Mouse (Mus musculus): ENCODE results near the gene Yaf2.
A peak's percentile ranks its signal among the peaks of the same experiment; 100 is the strongest.
"Not testable (repeated sequence)": the region's sequence is repeated elsewhere in the genome, so short reads cannot be mapped to it uniquely, and the experiment has no call there.

Gene Yaf2

DNA sequence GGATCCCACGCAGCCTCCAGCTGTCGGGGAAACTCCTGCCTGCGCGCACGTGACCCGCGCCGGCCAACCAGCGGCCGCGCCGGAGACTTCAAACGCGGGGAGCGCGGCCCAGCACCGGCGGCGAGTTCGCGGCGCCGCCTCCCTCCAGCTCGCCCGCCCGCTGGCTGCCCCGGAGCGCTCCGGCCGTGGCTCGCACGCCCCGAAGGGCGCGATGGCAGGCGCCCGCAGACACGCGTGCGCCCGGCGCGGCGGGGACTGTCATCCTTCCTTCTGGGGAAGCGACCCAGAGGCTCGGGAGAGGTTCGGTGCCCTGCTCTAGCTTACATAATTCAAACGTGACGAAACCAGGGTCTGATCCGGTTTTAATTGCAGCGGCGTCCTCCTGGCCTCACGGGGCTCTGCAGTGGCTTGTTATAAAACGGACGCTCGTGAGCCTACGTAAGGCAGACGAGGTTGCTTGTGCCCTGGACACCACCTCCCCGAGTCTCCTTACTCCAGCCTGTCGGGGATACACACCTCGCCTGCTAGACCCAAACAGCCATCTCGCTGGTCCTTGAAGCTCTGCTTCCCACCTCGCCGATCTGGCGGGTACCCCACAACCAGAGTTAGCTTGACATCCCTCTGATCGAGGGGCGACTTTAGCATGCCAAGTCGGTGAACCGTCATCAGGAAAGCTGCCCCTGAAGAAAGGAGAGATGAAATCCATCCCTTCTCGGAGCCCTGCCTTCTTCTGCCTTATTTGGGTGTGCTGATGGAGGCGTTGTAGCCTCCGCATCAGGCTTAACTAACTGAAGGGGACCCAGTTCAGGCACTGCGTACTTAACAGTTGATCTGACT is at the start of gene Yaf2:
Gene Yaf2 (minus strand): TSS at position 11 of the 837 bp plus-strand sequence.
- DNase-seq, result peak; percentile 87 to 94

DNA sequence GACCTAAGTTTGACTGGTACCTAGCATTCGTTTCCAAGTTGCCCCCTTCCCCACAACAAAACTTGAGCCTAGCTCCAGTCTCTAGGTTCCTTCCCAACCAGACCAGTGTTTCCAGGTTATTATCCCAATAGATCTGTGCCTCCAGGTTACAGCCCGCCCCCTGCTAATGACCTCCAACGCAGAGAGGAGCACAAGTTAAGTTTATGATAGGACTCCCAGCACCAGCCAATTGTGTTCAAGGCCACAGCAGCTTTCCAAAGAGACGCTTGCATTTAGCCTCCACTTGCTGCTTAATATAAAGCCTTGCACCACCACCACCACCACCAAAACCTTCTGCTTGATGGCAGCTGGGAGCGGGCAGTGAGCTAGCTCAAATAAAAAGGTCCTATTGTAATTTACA is 44.6 kb upstream of the Yaf2 start:
- no peak for DNase-seq

DNA sequence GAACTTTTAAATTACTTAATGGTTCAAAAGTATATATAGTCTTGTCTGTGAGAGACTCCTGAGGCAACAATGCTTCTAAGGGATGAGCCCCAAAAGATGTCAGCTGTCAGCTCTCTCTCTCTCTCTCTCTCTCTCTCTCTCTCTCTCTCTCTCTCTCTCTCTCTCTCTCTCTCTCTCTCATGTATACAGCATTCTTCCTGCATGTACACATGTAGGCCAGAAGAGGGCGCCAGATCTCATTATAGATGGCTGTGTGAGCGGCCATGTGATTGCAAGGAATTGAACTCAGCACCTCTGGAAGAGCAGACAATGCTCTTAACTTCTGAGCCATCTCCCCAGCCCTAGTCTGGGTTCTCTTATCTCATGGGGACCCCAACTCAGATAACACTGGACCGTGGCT is 42.4 kb upstream of the Yaf2 start:
- DNase-seq, result no peak

DNA sequence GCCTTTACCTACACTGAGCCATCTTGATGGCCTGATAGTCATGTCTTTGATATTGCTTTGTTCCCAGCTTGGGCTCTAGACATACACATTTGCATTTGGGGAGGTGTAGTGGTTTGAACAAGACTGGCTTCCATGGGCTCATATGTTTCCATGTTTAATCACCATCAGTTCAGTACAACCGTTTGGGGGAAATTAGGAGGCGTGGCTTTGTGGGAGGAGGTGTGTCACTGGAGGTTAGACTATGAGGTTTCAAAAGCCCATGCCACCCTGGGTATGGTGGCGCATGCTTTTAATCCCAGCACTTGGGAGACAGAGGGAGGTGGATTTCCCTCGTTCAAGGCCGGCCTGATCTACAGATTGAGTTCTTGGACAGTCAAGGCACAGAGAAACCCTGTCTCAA is 39.0 kb upstream of the Yaf2 start:
- no peak for DNase-seq

DNA sequence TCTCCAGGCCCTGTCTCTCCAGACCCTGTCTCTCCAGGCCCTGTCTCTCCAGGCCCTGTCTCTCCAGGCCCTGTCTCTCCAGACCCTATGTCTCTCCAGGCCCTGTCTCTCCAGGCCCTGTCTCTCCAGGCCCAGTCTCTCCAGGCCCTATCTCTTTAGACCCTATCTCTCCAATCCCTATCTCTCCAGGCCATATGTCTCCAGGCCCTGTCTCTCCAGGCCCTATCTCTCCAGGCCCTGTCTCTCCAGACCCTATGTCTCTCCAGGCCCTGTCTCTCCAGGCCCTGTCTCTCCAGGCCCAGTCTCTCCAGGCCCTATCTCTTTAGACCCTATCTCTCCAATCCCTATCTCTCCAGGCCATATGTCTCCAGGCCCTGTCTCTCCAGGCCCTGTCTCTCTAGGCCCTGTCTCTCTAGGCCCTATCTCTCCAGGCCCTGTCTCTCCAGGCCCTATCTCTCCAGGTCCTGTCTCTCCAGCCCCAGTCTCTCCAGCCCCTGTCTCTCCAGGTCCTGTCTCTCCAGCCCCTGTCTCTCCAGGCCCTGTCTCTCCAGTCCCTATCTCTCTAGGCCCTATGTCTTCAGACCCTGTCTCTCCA is 35.9 kb upstream of the Yaf2 start:
- DNase-seq, result not testable (repeated sequence)

DNA sequence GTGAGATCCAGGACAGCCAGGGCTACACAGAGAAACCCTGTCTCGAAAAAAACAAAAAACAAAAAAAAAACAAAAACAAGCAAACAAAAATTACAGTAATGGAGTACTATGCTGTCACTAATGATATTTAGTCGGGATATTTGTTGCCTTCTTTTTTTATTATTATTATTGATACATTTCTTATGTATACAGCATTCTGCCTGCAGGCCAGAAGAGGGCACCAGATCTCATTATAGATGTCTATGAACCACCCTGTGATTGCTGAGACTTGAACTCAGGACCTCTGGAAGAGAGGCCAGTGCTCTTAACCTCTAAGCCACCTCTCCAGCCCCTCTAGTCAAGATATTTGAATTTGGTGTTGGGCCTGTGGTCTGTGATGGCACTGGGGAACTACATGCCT is 35.1 kb upstream of the Yaf2 start:
- DNase-seq, result no peak

DNA sequence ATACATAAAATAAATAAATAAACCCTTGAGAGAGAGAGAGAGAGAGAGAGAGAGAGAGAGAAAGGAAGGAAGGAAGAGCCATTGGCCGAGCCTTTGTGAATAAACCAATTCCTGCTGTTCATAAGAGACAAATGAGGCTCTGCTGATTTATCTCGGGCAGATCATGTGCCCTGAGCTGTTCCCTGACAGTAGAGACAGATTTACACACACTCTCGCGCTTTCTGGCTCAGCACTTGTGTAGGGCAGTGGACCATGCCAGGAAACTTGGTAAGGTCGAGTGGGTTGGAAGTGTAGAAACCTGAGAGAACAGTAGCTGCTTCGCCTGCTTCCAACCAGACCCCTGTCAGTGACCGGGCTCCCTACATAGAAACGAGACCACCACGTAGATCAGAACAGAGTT is 31.8 kb upstream of the Yaf2 start:
- DNase-seq, result peak in 1 of 2 experiments; percentile 23

DNA sequence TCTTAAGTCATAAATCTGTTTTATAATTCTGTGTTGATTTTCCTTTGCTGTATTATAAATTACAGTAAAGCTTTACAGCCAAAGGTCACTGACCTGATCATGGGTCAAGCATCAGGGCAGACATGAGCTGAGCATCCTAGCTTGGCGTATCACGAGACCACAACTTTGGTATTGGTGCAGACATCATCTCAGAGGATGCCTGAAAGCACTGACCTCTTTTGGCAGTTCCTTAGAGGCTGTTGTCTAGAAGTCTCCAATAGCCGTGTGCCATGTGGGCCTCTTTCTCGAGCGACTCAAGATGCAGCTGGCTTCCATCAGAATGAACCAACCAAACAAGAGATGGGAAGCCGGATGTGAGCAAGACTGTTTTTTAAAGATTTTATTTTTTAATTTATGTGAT is 28.8 kb upstream of the Yaf2 start:
- no peak for DNase-seq

DNA sequence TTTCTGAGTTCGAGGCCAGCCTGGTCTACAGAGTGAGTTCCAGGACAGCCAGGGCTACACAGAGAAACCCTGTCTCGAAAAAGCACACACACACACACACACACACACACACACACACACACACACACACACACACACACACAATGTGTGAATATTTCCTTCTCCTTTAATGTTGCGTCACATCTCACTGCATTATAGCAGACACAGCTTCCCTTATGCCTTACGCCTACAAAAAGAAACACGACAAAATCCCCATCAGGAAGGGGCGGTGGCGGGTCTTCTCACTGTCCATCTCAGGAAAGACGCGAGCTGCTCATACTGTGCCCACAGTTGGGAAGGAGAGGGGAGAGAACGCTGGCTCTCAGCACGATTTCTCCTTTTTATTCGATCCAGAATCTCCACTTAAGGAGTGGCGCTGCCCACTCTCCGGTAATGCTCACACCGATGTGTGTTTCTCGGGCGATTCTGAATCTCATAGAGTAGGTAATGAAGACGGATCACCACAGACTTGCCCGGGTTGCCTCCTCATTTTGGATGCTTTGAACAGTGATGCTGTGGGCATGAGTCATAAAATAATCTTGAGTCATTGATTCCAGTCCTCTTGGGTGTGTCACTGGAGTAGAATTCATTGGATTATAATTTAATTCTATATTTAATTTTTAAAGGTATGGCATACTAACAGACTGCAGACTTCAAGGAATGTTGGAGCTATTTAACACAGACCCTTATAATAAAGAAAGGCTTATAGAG is 21.8 kb upstream of the Yaf2 start:
- no peak for DNase-seq

DNA sequence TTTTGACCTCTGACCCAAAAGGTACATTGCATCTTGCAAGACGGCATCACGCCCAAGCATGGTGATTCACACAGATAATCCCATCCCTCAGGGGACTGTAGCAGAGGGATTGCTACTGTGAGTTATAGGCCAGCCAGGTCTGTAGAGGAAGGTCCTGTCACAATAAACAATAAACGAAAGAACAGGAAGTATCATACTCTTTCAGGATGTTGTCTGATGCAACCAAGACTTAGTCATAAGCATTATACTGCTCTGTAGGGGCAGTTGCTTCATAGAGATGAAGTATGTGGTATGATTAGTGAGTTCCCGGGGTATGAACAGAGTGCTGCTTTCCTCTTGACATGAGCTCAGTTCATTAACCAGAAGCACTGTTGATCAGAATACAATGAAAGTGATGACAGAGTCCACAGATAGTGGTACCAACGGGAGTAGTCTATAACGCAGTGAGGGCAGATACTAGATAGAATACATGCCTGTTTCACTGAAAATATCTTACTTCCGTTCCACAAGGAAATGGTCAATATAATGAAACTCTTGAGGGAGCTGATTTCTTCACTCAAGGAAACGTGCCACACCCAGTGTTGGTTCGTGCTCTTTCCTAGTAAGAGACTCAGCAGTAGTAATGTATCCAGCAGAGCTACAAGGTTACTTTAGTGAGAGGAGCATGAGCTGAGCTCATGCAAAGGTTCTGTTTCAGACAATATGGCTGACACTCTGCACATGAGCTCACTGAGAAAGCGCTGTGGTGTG is 4.1 kb upstream of the Yaf2 start:
- DNase-seq, result no peak

DNA sequence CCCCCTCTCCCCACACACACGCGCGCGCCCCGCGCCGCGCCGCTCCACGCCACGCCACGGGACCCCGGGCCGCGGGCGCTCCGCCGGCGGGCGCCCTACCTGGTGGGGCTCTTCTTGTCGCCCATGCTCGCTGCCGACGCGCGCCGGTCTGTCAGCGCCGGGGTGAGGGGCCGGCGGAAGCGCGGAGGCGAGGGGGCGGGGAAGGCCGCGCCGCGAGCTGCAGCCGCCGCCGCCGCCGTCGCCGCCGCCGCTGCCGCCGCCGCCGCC is 144 bp downstream of the Yaf2 start:
- DNase-seq, result no peak

DNA sequence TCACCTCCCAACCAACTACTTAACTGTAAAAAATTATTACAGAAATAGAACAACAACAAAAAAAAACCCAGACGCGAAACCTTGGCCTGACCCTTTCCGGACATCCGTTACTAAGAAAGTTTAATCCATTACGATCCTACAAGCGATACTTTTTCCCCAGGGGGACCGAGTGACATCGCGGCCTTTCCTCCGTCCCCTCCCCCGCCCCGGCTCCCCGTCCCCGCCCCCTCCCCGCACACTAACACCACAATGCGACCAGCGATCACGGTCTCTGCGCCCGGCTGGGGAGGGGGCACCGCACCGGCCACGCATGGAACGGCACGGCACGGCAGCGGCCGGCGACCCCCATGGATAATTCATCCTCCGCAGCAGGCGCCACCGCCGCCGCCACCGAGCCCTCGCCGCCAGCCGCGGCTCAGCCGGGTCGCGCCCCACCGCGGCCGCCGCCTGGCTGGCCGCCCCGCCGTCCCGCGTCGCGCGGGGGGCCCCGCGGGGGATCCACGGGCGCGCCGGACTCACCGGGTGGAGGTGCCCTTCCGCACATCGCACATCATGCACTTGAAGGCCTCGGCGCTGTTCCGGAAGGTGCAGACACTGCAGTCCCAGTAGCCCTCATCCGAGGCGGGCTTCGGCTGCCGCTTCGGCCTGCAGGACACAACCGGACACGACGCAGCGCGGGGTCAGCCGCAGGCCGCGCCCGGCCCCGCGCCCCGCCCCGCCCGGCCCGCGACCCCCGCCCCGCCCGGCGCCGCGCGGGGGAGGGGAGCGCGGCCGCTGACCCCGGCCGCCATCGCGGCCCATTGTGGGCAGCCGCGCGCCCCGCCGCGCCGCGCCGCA is 696 bp downstream of the Yaf2 start:
- DNase-seq, result peak; percentile 64 to 72

DNA sequence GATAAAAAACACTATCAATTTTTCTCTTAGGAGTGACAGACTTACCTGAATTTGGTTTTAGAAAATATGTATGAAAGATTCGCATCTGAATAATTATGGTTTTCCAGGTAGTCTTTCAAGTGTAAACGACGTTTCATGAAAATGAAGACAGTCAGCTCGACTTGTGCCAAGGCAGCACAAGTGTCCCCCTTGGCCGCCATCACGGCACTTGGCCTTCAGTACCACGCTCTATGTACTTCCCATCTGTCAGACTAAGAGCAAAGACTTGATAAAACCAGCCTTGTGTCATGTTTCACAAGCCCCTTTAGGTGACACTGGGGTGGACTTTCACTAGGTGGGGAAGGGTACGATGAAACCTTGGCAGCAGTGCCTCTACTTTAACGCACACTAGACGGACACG is 5.5 kb downstream of the Yaf2 start:
- DNase-seq, result no peak

DNA sequence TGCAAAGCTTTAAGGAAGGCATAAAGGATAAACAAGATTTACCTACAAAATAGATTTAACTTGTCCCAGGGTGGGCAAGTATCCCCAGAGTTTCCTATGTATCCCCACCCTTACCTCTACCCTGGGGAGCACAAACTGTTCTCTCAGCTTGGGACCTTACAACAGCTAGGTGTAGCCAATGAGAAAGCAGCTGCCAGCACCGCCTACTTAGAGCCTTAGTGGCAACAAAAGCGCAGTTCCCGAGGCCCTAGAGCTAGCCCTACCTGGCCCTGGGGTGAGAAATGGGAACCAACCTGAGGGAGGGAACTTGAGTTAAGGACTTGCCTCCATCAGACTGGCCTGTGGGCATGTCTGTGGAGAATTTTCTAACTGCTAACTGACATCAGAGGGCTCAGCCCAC is 9.5 kb downstream of the Yaf2 start:
- no peak for DNase-seq

DNA sequence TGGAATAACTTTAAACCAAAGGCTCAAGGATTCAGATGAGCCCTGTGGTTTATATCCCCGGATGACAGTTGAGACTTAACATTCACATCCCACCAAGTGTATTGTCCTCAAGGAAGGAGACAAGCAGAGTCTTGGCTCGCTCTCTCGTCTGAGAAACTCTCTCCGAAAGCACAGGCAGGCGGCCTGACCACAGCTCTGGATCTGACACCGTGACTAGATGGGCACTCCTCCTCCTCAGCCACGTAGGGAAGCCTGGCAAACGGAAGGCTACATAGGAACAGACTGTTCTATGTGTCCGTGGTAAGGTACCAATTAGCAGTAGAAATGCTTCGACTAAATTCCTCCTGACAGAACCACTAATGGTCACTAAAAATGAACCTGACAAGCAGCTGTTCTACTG is 10.1 kb downstream of the Yaf2 start:
- DNase-seq, result peak in 1 of 2 experiments; percentile 42

DNA sequence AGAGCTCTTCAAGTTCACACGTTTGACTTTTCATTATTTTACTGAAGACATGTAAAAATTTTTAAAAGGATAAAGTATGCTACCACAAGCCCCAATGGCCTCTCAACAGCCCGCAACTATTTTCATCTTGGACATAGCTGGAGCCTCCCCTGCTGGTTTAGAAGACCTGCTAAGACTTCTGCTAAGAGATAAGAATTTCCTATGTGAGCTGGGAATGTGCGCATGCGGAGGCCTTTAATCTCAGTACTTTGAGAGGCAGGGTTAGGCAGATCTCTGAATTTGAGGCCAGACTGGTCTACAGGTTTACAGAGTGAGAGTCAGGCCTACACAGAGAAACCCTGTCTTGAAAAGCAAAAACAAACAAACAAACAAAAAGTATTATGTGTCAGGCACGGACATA is 11.4 kb downstream of the Yaf2 start:
- no peak for DNase-seq

DNA sequence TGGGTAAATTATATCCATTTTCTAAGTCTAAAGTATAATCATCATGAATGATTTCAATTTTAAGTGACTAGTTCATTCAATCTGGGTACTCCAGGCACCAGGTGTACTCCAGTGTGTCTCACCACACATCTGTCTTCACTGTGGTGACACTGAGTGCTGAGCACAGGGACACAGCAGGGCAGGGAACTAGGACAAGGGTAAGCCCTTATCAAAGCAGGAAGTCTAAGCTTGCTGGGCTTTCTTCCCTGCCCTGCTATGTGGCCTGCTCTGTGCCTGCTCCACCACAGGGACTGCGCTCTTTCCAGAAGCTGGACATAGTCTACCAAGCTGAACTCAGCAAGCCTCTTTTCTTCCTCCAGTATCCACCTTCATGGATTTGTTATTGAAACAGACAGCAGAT is 18.0 kb downstream of the Yaf2 start:
- peak in 1 of 2 experiments; percentile 16 for DNase-seq

DNA sequence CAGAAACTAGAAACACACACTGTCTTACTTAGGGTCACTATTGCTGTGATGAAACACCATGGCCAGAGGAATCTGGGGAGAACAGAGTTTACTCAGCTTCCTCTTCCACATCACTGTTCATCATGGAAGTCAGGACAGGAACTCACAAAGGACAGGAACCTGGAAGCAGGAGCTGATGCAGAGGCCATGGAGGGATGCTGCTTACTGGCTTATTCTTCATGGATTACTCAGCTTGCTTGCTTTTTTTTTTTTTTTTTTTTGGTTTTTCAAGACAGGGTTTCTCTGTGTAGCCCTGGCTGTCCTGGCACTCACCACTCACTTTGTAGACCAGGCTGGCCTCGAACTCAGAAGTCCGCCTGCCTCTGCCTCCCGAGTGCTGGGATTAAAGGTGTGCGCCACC is 26.4 kb downstream of the Yaf2 start:
- not testable (repeated sequence) for DNase-seq

DNA sequence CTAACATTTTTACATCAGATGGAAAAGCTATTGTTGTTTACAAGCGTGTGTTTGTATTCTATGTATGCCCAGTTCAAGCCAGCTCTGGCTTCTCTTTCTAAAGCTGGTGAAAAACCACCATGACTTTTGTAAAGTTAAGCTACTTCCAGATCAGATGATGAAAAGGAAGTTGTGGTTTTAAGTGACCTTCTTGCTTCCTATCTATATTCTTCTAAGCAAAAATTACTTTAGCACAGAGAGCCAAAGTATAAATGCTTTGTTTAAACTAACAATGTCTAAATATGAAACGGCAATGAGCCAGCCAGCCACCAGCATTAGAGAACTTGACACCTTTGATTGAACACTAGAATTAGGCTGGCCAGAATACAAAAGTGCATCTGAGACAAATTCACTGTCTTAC is 38.5 kb downstream of the Yaf2 start:
- no peak for DNase-seq

DNA sequence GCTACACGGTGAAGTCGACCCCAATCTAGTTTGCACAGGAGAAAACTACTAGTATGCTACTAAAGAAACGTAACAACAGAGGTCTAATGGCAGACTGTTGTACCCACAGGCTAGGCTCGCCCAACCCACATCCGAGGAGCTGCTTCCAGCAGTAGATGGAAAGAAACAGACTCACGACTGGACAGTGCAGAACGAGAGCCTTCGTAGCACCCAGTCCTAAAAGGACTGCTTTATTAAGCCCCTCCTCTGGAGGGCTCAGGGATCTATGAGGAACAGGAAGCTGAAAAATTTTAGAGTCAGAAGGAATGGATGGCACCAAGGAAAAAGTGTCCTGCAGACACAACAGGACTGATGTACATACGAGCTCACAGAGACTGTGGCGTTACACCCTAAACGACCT is 42.3 kb downstream of the Yaf2 start:
- no peak for DNase-seq

DNA sequence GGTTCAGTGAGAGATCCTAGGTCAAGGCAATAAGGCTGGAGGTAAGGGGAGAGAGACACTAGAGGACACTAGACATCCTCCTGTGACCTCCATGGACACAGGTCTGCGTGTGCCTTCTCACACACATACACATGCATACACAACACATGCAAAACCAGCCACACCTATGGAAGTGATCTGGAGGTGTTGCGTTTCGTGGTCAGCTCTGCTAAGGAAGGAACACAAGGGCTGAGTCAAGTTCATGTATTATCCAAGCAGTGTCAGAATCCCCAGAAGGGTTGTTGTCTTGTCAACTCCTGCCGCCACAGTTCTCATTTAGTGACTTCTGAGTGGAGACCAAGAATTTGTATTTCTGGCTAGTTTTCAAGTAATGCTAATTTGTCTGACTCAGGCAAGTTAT is 48.4 kb downstream of the Yaf2 start:
- DNase-seq, result no peak

DNA sequence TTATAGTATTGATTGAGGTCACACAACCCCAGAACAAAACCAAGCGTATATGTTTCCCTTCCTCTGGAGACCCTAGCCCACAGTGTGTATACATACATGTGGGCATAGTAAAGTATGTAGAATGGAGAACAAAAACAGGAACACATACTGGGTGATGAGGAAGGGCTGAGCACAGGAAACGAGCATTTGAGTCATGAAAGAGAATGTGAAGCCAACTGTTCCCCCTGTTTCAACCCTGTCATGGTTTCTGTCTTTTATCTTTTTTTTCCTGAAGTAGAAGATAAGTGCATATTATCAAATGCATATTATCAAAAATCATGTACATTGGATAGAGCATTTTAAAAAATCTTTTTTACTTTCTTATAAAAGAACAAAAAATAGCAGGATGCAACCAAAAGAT is 49.1 kb downstream of the Yaf2 start:
- no peak for DNase-seq

DNA sequence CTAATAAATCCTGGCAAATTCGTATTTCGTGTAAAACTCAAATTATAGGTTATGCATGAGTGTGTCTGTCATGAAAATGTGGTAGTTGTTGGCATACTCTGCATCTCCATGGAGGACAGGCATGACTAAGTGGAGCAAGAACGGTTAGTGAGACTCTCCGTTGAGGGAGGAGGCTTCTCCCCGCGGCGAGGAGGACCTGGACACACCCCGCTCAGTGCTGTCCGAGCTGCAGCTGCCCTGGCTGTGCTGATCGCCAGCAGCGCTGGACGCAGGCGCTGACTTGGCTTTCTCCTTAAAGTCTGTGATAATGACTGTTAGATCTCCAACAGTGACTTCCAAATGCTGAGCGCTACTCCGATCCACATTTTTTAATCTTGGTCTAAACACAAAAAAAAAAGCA is 51.5 kb downstream of the Yaf2 start:
- DNase-seq, result no peak

Measured in lung, postnatal 4 days (tissue).